Mouse (Mus musculus) neural tube, embryonic 11.5 days (tissue): ENCODE measurements around the gene Smim6. TPM values are rescaled to one million over a fixed set of nuclear protein-coding genes. Genes with fewer than 3 reads are reported as not detected.
A peak's percentile ranks its signal among the peaks of the same experiment; 100 is the strongest.

ENCODE experiments used
- ATAC-seq: fragments of 200-750 bp; cut with Nextera tagmentation; 2 replicates; pipeline ENCODE4 v1.8.0; 2017; ENCODE audit warnings: moderate number of reproducible peaks, mild to moderate bottlenecking, moderate TSS enrichment, moderate library complexity; ENCODE audit not compliant: insufficient read depth, low FRiP score, low TSS enrichment
- DNase-seq: peaks from one replicate; pipeline ENCODE4 v3.0.0-alpha.2; 2015; ENCODE audit warnings: low spot score
- H3K27ac ChIP-seq: fragments of 300-500 bp; sonication (generic); 2 replicates; pipeline ENCODE4 v1.5.1; 2014; ENCODE audit warnings: low read depth, mild to moderate bottlenecking, low read length
- H3K27me3 ChIP-seq: fragments of 300-500 bp; sonication (generic); 2 replicates; pipeline ENCODE4 v1.6.1; 2014; ENCODE audit warnings: mild to moderate bottlenecking, low read length, mixed read lengths; ENCODE audit not compliant: control insufficient read depth, insufficient read depth
- H3K36me3 ChIP-seq: fragments of 300-500 bp; sonication (generic); 2 replicates; pipeline ENCODE4 v1.6.1; 2014; ENCODE audit warnings: mild to moderate bottlenecking, low read length, moderate library complexity, mixed read lengths; ENCODE audit not compliant: control insufficient read depth, insufficient read depth
- H3K4me1 ChIP-seq: fragments of 300-500 bp; sonication (generic); 2 replicates; pipeline ENCODE4 v1.6.1; 2014; ENCODE audit warnings: low read length, mixed read lengths; ENCODE audit not compliant: control insufficient read depth, insufficient read depth
- H3K4me2 ChIP-seq: fragments of 300-500 bp; sonication (generic); 2 replicates; pipeline ENCODE4 v1.6.1; 2014; ENCODE audit warnings: low read depth, mild to moderate bottlenecking, moderate library complexity
- H3K4me3 ChIP-seq: fragments of 300-500 bp; sonication (generic); 2 replicates; pipeline ENCODE4 v1.5.1; 2014; ENCODE audit warnings: low read depth, low read length
- H3K9ac ChIP-seq: fragments of 300-500 bp; sonication (generic); 2 replicates; pipeline ENCODE4 v1.6.1; 2014; ENCODE audit warnings: mild to moderate bottlenecking, low read length
- H3K9me3 ChIP-seq: fragments of 300-500 bp; sonication (generic); 2 replicates; pipeline ENCODE4 v1.6.1; 2016; ENCODE audit warnings: low read length; ENCODE audit not compliant: control insufficient read depth
- WGBS: fragments of 180-500 bp; shearing (Covaris S2); extraction: QIAGEN DNeasy Blood & Tissue Kit; methylation state at CpG from one replicate; pipeline ENCODE4 v1.1.7; 2014; 5-methylcytosine and 5-hydroxymethylcytosine counted together
- polyA plus RNA-seq: library from polyadenylated mRNA; unstranded; fragments of >200 nt; fragmentation: Nextera tagmentation; extraction: Ambion mirVana; gene quantifications from 2 replicates; pipeline ENCODE4 v1.2.1, GENCODE M21; 2014

Gene Smim6
- 0.42 TPM in 1 of 2 replicates, not detected in the other for polyA plus RNA-seq

GRCm38 (mm10) chr11:115911632-115912376, at the start of gene Smim6:
TSS of gene Smim6 (plus strand) at chr11:115912017.
- DNase-seq, result no peak
- no peaks in the 10 kb centered on the region for H3K4me1 ChIP-seq
- ATAC-seq, result no peak
- H3K9me3 ChIP-seq, result no peaks in the 10 kb centered on the region
- H3K9ac ChIP-seq, result no peak within 1 kb of the TSS
- H3K4me3 ChIP-seq, result no peak within 1 kb of the TSS
- H3K27me3 ChIP-seq, result no peaks in the 10 kb centered on the region
- H3K4me2 ChIP-seq, result no peak within 1 kb of the TSS
- WGBS, result 82% methylated on average over 11 of the region's 11 CpGs
- H3K36me3 ChIP-seq, result no peaks in the 10 kb centered on the region
- H3K27ac ChIP-seq, result no peak within 1 kb of the TSS

- H3K27ac ChIP-seq, result no peak overlapping the region
- no peaks in the 10 kb centered on the region for H3K9me3 ChIP-seq
- no peaks in the 10 kb centered on the region for H3K4me1 ChIP-seq
- no peak overlapping the region for H3K4me2 ChIP-seq
- H3K4me3 ChIP-seq, result no peak overlapping the region
- no peak overlapping the region for H3K9ac ChIP-seq
- peaks cover 23% of the 10 kb centered on the region for H3K27me3 ChIP-seq
- 89% methylated on average over 8 of the region's 8 CpGs for WGBS
- ATAC-seq (no peak), DNase-seq (no peak)
- H3K36me3 ChIP-seq, result no peaks in the 10 kb centered on the region; the same call in 1 of the 2 replicates
These were observed 47.9 kb upstream of the Smim6 start for GRCm38 (mm10) chr11:115863895-115864294.

- H3K27me3 ChIP-seq, result no peaks in the 10 kb centered on the region
- H3K4me2 ChIP-seq, result no peak overlapping the region
- no peak overlapping the region for H3K4me3 ChIP-seq
- ATAC-seq (no peak), DNase-seq (no peak)
- no peak overlapping the region for H3K9ac ChIP-seq
- no peaks in the 10 kb centered on the region for H3K9me3 ChIP-seq
- WGBS, result 83% methylated on average over 8 of the region's 8 CpGs
- no peaks in the 10 kb centered on the region; the same call in 1 of the 2 replicates for H3K36me3 ChIP-seq
- H3K27ac ChIP-seq, result no peak overlapping the region
- no peaks in the 10 kb centered on the region for H3K4me1 ChIP-seq
These were observed 42.4 kb upstream of the Smim6 start for GRCm38 (mm10) chr11:115869393-115869792.

GRCm38 (mm10) chr11:115872437-115872836, 39.4 kb upstream of the Smim6 start:
- DNase-seq (no peak), ATAC-seq (no peak)
- H3K9ac ChIP-seq, result no peak overlapping the region
- no peaks in the 10 kb centered on the region for H3K36me3 ChIP-seq
- H3K9me3 ChIP-seq, result no peaks in the 10 kb centered on the region
- H3K4me3 ChIP-seq, result no peak overlapping the region
- WGBS, result 79% methylated on average over 4 of the region's 4 CpGs
- H3K4me2 ChIP-seq, result no peak overlapping the region
- no peaks in the 10 kb centered on the region for H3K4me1 ChIP-seq
- no peak overlapping the region for H3K27ac ChIP-seq
- no peaks in the 10 kb centered on the region for H3K27me3 ChIP-seq

GRCm38 (mm10) chr11:115875935-115876334, 35.9 kb upstream of the Smim6 start:
- Histone ChIP-seq H3K4me1 (no peaks in the 10 kb centered on the region), H3K4me2 (no peak overlapping the region), H3K27ac (no peak overlapping the region), H3K9me3 (no peaks in the 10 kb centered on the region), H3K9ac (no peak overlapping the region), H3K36me3 (no peaks in the 10 kb centered on the region), H3K4me3 (no peak overlapping the region), H3K27me3 (no peaks in the 10 kb centered on the region)
- no peak for ATAC-seq
- 90% methylated on average over 3 of the region's 3 CpGs for WGBS
- DNase-seq, result no peak

GRCm38 (mm10) chr11:115876438-115876837, 35.4 kb upstream of the Smim6 start:
- WGBS, result 81% methylated on average over 5 of the region's 5 CpGs

GRCm38 (mm10) chr11:115877174-115877755, 34.6 kb upstream of the Smim6 start:
- H3K4me3 ChIP-seq, result no peak overlapping the region
- WGBS, result 55% methylated on average over 6 of the region's 6 CpGs
- ATAC-seq (no peak), DNase-seq (no peak)
- H3K9ac ChIP-seq, result no peak overlapping the region
- no peaks in the 10 kb centered on the region for H3K4me1 ChIP-seq
- H3K4me2 ChIP-seq, result no peak overlapping the region
- H3K9me3 ChIP-seq, result no peaks in the 10 kb centered on the region
- no peak overlapping the region for H3K27ac ChIP-seq
- no peaks in the 10 kb centered on the region; the same call in 1 of the 2 replicates for H3K27me3 ChIP-seq
- H3K36me3 ChIP-seq, result no peaks in the 10 kb centered on the region

More at GRCm38 (mm10) chr11:115876438-115876837, 35.4 kb upstream of the Smim6 start:
- Histone ChIP-seq H3K36me3 (no peaks in the 10 kb centered on the region), H3K4me3 (no peak overlapping the region), H3K9me3 (no peaks in the 10 kb centered on the region), H3K9ac (no peak overlapping the region), H3K27me3 (no peaks in the 10 kb centered on the region), H3K4me1 (no peaks in the 10 kb centered on the region), H3K27ac (no peak overlapping the region), H3K4me2 (no peak overlapping the region)
- no peak for ATAC-seq
- DNase-seq, result no peak

- no peak for ATAC-seq
- WGBS, result 80% methylated on average over 8 of the region's 8 CpGs
These were observed 33.7 kb upstream of the Smim6 start for GRCm38 (mm10) chr11:115878071-115878470.

GRCm38 (mm10) chr11:115881002-115881401, 30.8 kb upstream of the Smim6 start:
- H3K27me3 ChIP-seq, result peaks cover 8% of the 10 kb centered on the region
- H3K4me1 ChIP-seq, result no peaks in the 10 kb centered on the region
- 27% methylated on average over 5 of the region's 5 CpGs for WGBS
- no peak overlapping the region for H3K9ac ChIP-seq
- no peaks in the 10 kb centered on the region for H3K9me3 ChIP-seq
- H3K4me2 ChIP-seq, result no peak overlapping the region
- no peaks in the 10 kb centered on the region for H3K36me3 ChIP-seq
- H3K27ac ChIP-seq, result no peak overlapping the region
- DNase-seq (peak; percentile 30), ATAC-seq (no peak)
- no peak overlapping the region for H3K4me3 ChIP-seq

More at GRCm38 (mm10) chr11:115878071-115878470, 33.7 kb upstream of the Smim6 start:
- Histone ChIP-seq H3K9ac (no peak overlapping the region), H3K4me1 (no peaks in the 10 kb centered on the region), H3K4me2 (no peak overlapping the region), H3K4me3 (no peak overlapping the region), H3K27ac (no peak overlapping the region), H3K9me3 (no peaks in the 10 kb centered on the region), H3K36me3 (no peaks in the 10 kb centered on the region), H3K27me3 (peaks cover 4% of the 10 kb centered on the region; the same call in 1 of the 2 replicates)
- DNase-seq, result no peak
